Mouse (Mus musculus) gastrocnemius, adult 2 months (tissue): ENCODE measurements around the gene Arid5a. TPM values are rescaled to one million over a fixed set of nuclear protein-coding genes. Genes with fewer than 3 reads are reported as not detected.
A peak's percentile ranks its signal among the peaks of the same experiment; 100 is the strongest.

Source experiments
- DNase-seq: peaks from one replicate; pipeline ENCODE4 v3.0.0; 2022
- H3K27ac ChIP-seq: fragments of 200-600 bp; 2 replicates; pipeline ENCODE4 v1.8.1; 2022; ENCODE audit warnings: mild to moderate bottlenecking
- H3K4me3 ChIP-seq: fragments of 200-600 bp; 2 replicates; pipeline ENCODE4 v1.8.1; 2022; ENCODE audit warnings: mild to moderate bottlenecking, moderate library complexity
- CTCF ChIP-seq: fragments of 200-600 bp; IDR thresholded peaks from 2 replicates; pipeline ENCODE4 v1.8.1; 2022; ENCODE audit warnings: antibody characterized with exemption, mild to moderate bottlenecking, moderate library complexity
- intact Hi-C: fragments of 180-260 bp; cut with DNase I; formaldehyde crosslinking; loops from one replicate; pipeline ENCODE4 v1.15.1; 2025
- total RNA-seq, 2 experiments: library from RNA; stranded (reverse); gene quantifications; 2 replicates each; pipeline ENCODE4 v1.2.3; 2021

The Arid5a gene
- total RNA-seq, 2 experiments from 2014 or later: 7.0 to 18.6 TPM

DNA sequence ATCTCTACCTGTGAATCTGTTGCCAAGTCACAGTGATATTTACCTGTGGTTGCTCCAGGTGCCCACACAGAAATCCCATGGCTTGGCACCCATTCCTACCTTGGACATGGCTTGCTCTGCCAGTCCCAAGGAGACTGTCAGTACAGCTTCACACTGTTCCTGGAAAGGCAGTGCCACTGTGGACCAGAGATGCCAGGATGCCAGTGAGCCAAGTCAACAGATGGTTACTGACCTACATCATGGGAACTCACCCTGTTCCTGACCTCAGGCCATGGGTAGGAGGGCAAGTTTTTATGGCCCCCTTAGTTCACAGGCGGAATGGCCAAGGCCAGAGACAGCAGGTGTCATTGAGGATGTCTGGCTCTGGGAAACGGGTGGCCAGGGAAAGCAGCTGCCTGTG is 13.6 kb downstream of the Arid5a start:
- no peak for TF ChIP-seq CTCF
- 0 out of 2 replicates have a peak overlapping the region, but pooled peaks have one; percentile 12 for H3K27ac ChIP-seq
- no peak overlapping the region for H3K4me3 ChIP-seq
- DNase-seq: peak; percentile 59
- intact Hi-C loops: no loop called here

DNA sequence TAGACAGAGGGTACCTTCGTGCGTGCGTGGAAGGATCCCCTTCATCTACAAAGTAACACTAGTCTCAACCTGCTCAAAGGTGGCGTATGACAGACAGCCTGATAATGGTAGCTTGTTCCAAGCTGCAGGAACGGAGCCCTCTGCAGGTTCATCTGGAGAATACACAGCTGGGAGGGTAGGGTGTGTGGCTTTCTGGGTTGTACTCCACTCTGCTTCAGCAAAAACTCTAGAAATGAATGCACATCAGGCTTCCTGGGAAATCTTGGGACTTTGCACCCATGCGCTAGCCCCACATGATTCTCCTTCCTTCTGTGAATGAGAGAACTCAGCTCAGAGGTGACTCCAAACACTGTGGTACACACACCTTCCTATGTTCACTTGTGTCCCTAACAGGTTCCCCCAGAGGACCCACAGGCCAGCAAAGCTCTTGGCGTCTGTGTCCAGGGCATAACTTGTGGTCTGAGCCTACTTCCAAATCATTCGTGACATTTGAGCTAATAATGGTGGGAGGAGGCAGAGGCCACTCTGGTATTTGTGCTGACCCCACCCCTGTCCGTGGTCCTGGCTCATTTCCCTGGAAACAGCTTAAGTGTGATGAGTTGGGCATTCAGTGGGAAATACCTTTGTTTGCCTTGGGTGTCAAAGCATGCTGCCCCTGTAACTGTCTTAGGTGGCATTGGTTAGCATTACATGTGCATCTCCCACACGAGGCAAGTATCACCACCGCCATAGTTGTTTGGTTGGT is 14.5 kb downstream of the Arid5a start:
- Histone ChIP-seq H3K4me3 (no peak overlapping the region), H3K27ac (no peak overlapping the region)
- intact Hi-C loops: loop anchor here (2.0 kb wide), 1 partner anchor 179 kb away; no protein-coding TSS in a partner anchor
- peak; percentile 61 for TF ChIP-seq CTCF
- DNase-seq: no peak

DNA sequence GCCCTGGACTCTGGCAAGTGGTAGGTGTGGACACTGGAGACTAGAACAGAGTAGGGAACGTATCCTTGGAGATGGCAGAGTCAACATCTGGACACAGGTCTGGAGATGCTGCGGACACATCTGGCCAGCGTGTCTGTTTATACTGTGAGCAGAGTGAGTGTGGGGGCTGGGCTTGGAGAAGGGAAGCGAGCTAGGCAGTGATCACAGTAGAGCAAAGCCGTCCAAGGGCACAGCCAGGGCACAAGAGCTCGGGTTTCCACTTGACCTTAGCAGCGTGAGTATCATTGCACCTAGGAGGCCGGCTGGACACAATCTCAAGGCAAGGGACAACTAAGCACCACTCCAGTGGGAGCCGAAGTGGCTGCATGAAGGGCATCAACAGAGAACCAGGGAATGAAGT is 15.5 kb downstream of the Arid5a start:
- TF ChIP-seq CTCF: no peak
- Histone ChIP-seq H3K4me3 (peak overlapping the region; percentile 26; the same call in 1 of the 2 replicates), H3K27ac (peak overlapping the region; percentile 79)
- DNase-seq: peak; percentile 74
- intact Hi-C loops: loop anchor here (2.0 kb wide), 1 partner anchor 178 kb away; no protein-coding TSS in a partner anchor

- intact Hi-C loops: loop anchor here (2.0 kb wide), 1 partner anchor 177 kb away; no protein-coding TSS in a partner anchor
- TF ChIP-seq CTCF: peak; percentile 75
- H3K27ac ChIP-seq: peak overlapping the region; percentile 79
- DNase-seq: peak; percentile 65
- peak overlapping the region; percentile 26; the same call in 1 of the 2 replicates for H3K4me3 ChIP-seq
Measured at GRCm38 (mm10) chr1:36323746-36324448, 16.4 kb downstream of the Arid5a start.

DNA sequence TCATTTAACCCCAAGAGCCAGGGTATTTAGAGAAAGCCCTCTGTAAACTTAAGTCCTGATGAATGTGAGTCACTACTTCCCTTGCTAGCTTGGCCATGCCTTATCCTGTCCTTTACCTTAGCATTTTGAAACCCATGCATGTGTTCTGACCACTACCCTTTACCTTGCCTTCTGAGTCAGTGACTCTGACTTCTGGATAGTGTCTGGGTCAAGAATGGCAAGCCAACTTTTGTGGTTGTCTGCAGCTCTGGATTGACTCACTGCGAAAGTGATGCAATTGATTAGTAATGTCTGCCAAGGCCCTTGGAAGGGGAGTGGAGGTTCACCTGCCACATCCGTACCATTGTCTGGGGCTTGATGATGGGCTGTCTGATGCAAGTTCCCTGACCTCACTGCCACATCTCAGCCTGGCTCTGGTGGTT is 18.4 kb downstream of the Arid5a start:
- no peak for TF ChIP-seq CTCF
- intact Hi-C loops: no loop called here
- no peak overlapping the region for H3K27ac ChIP-seq
- DNase-seq: no peak
- no peak overlapping the region for H3K4me3 ChIP-seq

GRCm38 (mm10) chr1:36326815-36327214 is 19.3 kb downstream of the Arid5a start:
- Histone ChIP-seq H3K27ac (no peak overlapping the region), H3K4me3 (no peak overlapping the region)
- intact Hi-C loops: no loop called here
- no peak for DNase-seq
- no peak for TF ChIP-seq CTCF

- H3K4me3 ChIP-seq: no peak overlapping the region
- intact Hi-C loops: no loop called here
- no peak for DNase-seq
- H3K27ac ChIP-seq: no peak overlapping the region
- no peak for TF ChIP-seq CTCF
Measured at GRCm38 (mm10) chr1:36331743-36332142, 24.2 kb downstream of the Arid5a start.

- TF ChIP-seq CTCF: no peak
- no peak for DNase-seq
- Histone ChIP-seq H3K4me3 (no peak overlapping the region), H3K27ac (peak overlapping the region; percentile 70)
- intact Hi-C loops: no loop called here
Measured at GRCm38 (mm10) chr1:36332955-36333887, 25.7 kb downstream of the Arid5a start.

DNA sequence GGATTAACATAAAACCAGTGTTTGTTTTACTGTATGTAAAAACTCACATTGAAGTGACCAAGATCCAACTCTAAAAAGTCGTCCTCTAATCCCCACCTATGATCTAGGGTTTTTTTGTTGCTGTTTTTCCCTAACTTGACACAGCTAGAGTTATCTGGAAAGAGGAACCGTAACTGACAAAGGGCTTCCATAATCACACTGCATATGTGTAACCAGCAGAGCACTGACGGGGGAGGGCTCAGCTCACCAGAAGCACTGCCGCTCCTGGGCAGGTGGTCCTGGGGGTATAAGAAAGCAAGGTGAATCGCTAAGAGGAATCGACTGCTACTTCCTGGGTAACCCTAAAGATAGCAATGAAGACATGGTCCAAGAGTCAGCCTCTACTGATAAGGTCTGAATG is 35.0 kb downstream of the Arid5a start:
- TF ChIP-seq CTCF: no peak
- Histone ChIP-seq H3K4me3 (no peak overlapping the region), H3K27ac (no peak overlapping the region)
- intact Hi-C loops: no loop called here
- DNase-seq: no peak

DNA sequence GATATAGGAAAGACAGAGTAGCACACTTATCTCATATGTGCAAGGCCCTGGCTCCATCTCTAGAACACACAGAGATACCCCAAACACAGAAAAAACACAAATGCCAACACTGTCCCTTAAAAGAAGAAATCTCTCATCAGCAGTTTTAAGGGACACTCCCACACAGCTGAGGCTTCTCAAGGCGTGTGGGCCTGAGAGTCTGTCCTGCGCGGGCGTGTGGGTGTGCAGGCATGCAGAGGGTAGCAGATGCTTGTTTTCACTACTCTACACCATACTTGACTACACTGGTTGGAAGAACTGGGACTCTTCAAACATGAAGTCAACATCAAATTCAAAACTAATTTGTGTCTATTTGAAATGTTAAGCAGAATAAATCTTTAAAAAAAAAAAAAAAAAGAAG is 44.8 kb downstream of the Arid5a start:
- no peak for TF ChIP-seq CTCF
- no peak for DNase-seq
- Histone ChIP-seq H3K4me3 (no peak overlapping the region), H3K27ac (no peak overlapping the region)
- intact Hi-C loops: no loop called here

DNA sequence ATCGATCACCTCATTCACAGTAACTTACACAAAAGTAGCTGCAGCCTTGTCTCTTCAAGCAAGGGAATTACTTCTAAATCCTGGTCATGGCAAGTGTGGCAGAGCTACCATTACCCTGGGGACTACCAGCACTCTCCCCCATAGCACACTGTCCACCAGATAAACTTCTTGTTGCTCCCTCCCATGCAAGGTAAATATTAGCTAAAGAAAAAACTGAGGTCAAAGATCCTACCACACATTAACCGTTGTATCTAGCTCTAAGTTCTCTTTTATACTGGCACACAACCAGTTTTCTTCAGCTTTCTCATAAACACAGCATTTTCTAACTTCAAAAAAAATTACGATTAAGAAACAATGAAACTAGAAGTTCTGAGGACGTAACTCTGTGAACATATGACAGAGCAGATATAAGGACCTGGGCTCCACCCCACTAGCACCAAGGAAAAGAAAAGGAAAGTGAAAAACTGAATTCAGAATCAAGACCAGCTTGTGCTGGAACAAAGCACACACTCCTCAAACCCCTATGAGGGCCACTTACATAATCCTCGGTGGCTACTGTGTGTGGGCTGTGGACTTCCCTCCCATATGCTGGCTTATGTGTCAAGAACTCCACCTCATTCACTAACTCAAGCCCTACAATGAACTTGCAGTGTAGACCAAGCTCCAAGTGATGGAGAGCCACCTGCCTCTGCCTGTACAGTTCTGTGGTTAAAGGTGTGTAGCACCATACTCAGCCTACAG is 49.6 kb downstream of the Arid5a start:
- no peak overlapping the region for H3K4me3 ChIP-seq
- intact Hi-C loops: no loop called here
- DNase-seq: no peak
- no peak for TF ChIP-seq CTCF
- no peak overlapping the region for H3K27ac ChIP-seq

GRCm38 (mm10) chr1:36367698-36368097 is 60.2 kb downstream of the Arid5a start:
- H3K27ac ChIP-seq: peak overlapping the region; percentile 95
- peak overlapping the region; percentile 95 for H3K4me3 ChIP-seq
- no peak for TF ChIP-seq CTCF
- intact Hi-C loops: loop anchor here (5.0 kb wide), 1 partner anchor 130 kb away; no protein-coding TSS in a partner anchor
- peak; percentile 19 for DNase-seq
